Mouse (Mus musculus) midbrain, postnatal 0 days (tissue): Measurements from ENCODE around the gene Vwc2. TPM values are rescaled to one million over a fixed set of nuclear protein-coding genes. Genes with fewer than 3 reads are reported as not detected.

Experiments used
- ATAC-seq: fragments of 200-750 bp; cut with Nextera tagmentation; 2 replicates; pipeline ENCODE4 v1.8.0; 2017; ENCODE audit warnings: moderate number of reproducible peaks, mild to moderate bottlenecking, moderate TSS enrichment, moderate library complexity; ENCODE audit not compliant: low FRiP score
- DNase-seq: peaks from one replicate; pipeline ENCODE4 v3.0.0-alpha.2; 2015; ENCODE audit warnings: low spot score
- H3K27ac ChIP-seq: fragments of 300-500 bp; sonication (generic); 2 replicates; pipeline ENCODE4 v1.5.1; 2014; ENCODE audit warnings: low read depth, mild to moderate bottlenecking, low read length, mixed read lengths
- H3K27me3 ChIP-seq: fragments of 300-500 bp; sonication (generic); 2 replicates; pipeline ENCODE4 v1.6.1; 2014; ENCODE audit warnings: low read length, control low read depth, mixed read lengths; ENCODE audit not compliant: insufficient read depth
- H3K36me3 ChIP-seq: fragments of 300-500 bp; sonication (generic); 2 replicates; pipeline ENCODE4 v1.6.1; 2014; ENCODE audit warnings: low read length, control low read depth, mixed read lengths; ENCODE audit not compliant: insufficient read depth
- H3K4me1 ChIP-seq: fragments of 300-500 bp; sonication (generic); 2 replicates; pipeline ENCODE4 v1.6.1; 2014; ENCODE audit warnings: mild to moderate bottlenecking, control low read depth, antibody characterized with exemption, low read length, mixed read lengths; ENCODE audit not compliant: insufficient read depth
- H3K4me2 ChIP-seq: fragments of 300-500 bp; sonication (generic); 2 replicates; pipeline ENCODE4 v1.6.1; 2014; ENCODE audit warnings: low read depth, mild to moderate bottlenecking, low read length, mixed read lengths; ENCODE audit not compliant: poor library complexity, severe bottlenecking
- H3K4me3 ChIP-seq: fragments of 300-500 bp; sonication (generic); 2 replicates; pipeline ENCODE4 v1.5.1; 2014; ENCODE audit warnings: low read depth, mild to moderate bottlenecking, low read length, moderate library complexity
- H3K9ac ChIP-seq: fragments of 300-500 bp; sonication (generic); replicated peaks from 2 replicates; pipeline ENCODE4 v1.6.1; 2014; ENCODE audit warnings: mild to moderate bottlenecking, low read length, moderate library complexity, mixed read lengths; ENCODE audit not compliant: poor library complexity, severe bottlenecking
- H3K9me3 ChIP-seq: fragments of 300-500 bp; sonication (generic); 2 replicates; pipeline ENCODE4 v1.6.1; 2016; ENCODE audit warnings: low read length, control low read depth
- CTCF ChIP-seq: IDR thresholded peaks from 2 replicates; pipeline ENCODE4 v1.5.1; 2016; ENCODE audit warnings: antibody characterized with exemption, mild to moderate bottlenecking
- WGBS: fragments of 180-500 bp; shearing (Covaris S2); extraction: QIAGEN DNeasy Blood & Tissue Kit; methylation state at CpG from one replicate; pipeline ENCODE4 v1.1.7; 2014; 5-methylcytosine and 5-hydroxymethylcytosine counted together
- polyA plus RNA-seq: library from polyadenylated mRNA; unstranded; fragments of >200 nt; fragmentation: Nextera tagmentation; extraction: Ambion mirVana; gene quantifications from 2 replicates; pipeline ENCODE4 v1.2.1, GENCODE M21; 2015
- total RNA-seq: library from RNA; depleted of rRNA; stranded (reverse); fragments of >200 nt; gene quantifications from 2 replicates; pipeline ENCODE4 v1.2.3, GENCODE M21; 2014; rRNA removed

Gene Vwc2
- 24.5 and 24.9 TPM in 2 replicates for total RNA-seq
- polyA plus RNA-seq = 10.6 and 10.7 TPM in 2 replicates

DNA sequence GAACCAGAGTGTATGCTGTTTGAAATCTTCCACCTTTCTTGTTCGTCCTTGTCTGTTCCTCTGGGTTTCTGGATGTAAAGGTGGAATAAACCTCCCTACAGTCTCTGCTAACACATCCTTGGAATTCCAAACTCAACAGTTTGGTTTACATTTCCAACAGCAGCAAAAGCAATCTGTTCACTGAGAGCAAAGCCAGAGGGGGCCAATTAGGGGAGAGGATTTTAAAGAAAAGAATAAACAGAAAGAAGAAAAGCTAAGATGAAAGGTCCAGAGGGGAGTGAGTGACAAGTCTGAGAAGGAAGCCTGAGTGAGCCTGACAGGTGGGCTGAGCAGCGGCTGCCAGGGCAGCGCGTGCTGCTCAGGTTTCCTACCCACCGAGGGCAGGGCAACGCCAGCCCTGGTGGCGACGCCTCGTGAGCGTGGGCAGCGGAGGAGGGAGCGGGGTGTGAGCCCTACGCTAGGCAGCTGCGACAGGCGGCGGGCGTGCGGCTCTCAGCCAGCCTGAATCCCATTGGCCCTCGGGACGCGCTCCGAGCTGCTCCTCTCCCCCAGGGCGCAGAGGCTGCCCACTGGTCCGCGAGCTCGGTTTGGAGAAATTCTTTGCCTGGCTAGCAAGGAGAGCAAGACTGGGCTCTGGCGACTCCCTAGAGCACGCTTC is at the start of gene Vwc2:
TSS of gene Vwc2 (plus strand) at position 648 of the 658 bp plus-strand sequence.
- peak; percentile 17 for TF ChIP-seq CTCF
- H3K4me3 ChIP-seq = peak within 1 kb of the TSS; percentile 70
- H3K9ac ChIP-seq = peak within 1 kb of the TSS; percentile 67
- peak; percentile 59 for DNase-seq
- no peaks in the 10 kb centered on the region for H3K9me3 ChIP-seq
- peaks cover 5% of the 10 kb centered on the region; the same call in 1 of the 2 replicates for H3K4me1 ChIP-seq
- under 1% methylated on average over 26 of the region's 28 CpGs for WGBS
- peak within 1 kb of the TSS; percentile 99 for H3K4me2 ChIP-seq
- H3K27me3 ChIP-seq = no peaks in the 10 kb centered on the region
- H3K36me3 ChIP-seq = no peaks in the 10 kb centered on the region
- peak; percentile 68 for ATAC-seq
- peak within 1 kb of the TSS; percentile 62 for H3K27ac ChIP-seq

DNA sequence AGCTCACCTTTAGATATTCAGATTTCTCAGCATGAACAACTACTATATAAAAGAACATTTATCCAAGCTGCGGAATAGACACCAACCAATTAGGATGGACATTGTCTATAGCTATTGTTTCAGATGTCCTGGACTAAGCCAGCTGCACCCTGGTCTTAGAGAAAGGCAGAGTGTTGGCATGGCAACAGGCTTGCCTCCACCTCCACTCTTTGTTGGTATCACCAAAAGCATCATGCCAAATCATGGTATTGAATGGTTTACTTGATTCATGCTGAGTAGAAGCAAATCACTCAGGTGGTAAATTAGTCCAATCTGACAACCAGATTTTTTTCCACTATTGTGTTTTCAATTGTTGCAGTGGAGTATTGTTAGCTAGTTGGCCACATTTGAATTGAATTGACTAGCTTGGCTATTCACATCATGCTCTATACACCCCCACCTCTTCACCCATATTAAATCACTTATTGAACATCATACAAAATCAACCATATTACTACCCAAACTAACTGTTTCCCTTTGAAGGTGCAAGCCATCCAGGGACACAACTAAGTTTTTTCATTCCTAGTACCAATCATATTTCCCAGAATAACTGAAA is 25.8 kb upstream of the Vwc2 start:
- Histone ChIP-seq H3K27me3 (no peaks in the 10 kb centered on the region), H3K4me2 (no peak overlapping the region), H3K36me3 (no peaks in the 10 kb centered on the region), H3K9me3 (no peaks in the 10 kb centered on the region), H3K4me1 (no peaks in the 10 kb centered on the region), H3K9ac (no peak overlapping the region), H3K4me3 (no peak overlapping the region), H3K27ac (no peak overlapping the region)
- no peak for TF ChIP-seq CTCF
- 7% methylated on average over 1 of the region's 1 CpGs for WGBS
- ATAC-seq (no peak), DNase-seq (no peak)

- ATAC-seq (no peak), DNase-seq (no peak)
- 91% methylated on average over 1 of the region's 1 CpGs for WGBS
Observed at GRCm38 (mm10) chr11:11097606-11098005, 16.4 kb upstream of the Vwc2 start.

GRCm38 (mm10) chr11:11098282-11098681 is 15.7 kb upstream of the Vwc2 start:
- ATAC-seq = no peak
- Histone ChIP-seq H3K27ac (no peak overlapping the region), H3K27me3 (no peaks in the 10 kb centered on the region), H3K36me3 (no peaks in the 10 kb centered on the region), H3K4me1 (no peaks in the 10 kb centered on the region), H3K9ac (no peak overlapping the region), H3K4me3 (no peak overlapping the region), H3K4me2 (no peak overlapping the region), H3K9me3 (no peaks in the 10 kb centered on the region)
- no peak for DNase-seq
- 71% methylated on average over 4 of the region's 4 CpGs for WGBS
- no peak for TF ChIP-seq CTCF

More at GRCm38 (mm10) chr11:11097606-11098005, 16.4 kb upstream of the Vwc2 start:
- Histone ChIP-seq H3K9me3 (no peaks in the 10 kb centered on the region), H3K4me3 (no peak overlapping the region), H3K36me3 (no peaks in the 10 kb centered on the region), H3K27ac (no peak overlapping the region), H3K27me3 (no peaks in the 10 kb centered on the region), H3K4me2 (no peak overlapping the region), H3K4me1 (no peaks in the 10 kb centered on the region), H3K9ac (no peak overlapping the region)
- TF ChIP-seq CTCF = no peak

GRCm38 (mm10) chr11:11099011-11099410 is 15.0 kb upstream of the Vwc2 start:
- WGBS = 93% methylated on average over 5 of the region's 5 CpGs
- Histone ChIP-seq H3K9ac (no peak overlapping the region), H3K4me1 (no peaks in the 10 kb centered on the region), H3K9me3 (no peaks in the 10 kb centered on the region), H3K4me2 (no peak overlapping the region), H3K36me3 (no peaks in the 10 kb centered on the region), H3K27me3 (no peaks in the 10 kb centered on the region), H3K27ac (no peak overlapping the region), H3K4me3 (no peak overlapping the region)
- DNase-seq (no peak), ATAC-seq (no peak)
- TF ChIP-seq CTCF = no peak

DNA sequence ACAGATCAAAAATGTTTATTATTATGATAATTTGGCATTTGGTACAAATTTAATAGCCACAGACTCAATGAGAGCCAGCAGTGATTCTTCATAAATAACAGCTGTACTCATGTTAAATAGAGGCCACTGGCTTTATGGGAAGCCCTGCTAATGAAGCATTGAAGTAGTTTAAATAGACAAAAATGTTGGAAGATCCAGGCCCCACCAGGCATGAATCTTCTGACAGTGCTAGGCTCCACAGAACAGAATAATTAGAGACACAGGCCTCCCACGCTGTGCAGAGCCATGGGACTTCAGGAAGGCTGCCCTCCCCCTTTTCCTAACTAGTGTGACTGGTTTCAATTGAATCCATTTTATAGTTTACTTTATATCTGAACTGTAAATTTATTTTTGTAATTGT is 11.8 kb upstream of the Vwc2 start:
- Histone ChIP-seq H3K4me1 (no peaks in the 10 kb centered on the region), H3K4me2 (no peak overlapping the region), H3K36me3 (no peaks in the 10 kb centered on the region), H3K4me3 (no peak overlapping the region), H3K9ac (no peak overlapping the region), H3K9me3 (no peaks in the 10 kb centered on the region), H3K27ac (no peak overlapping the region), H3K27me3 (no peaks in the 10 kb centered on the region)
- ATAC-seq = no peak
- DNase-seq = peak; percentile 6
- 47% methylated on average over 1 of the region's 1 CpGs for WGBS
- no peak for TF ChIP-seq CTCF
